Mouse (Mus musculus): ENCODE measurements at regions not wholly inside any gene's neighbourhood (a gene's known extent, or its start where the extent isn't known, plus 50 kb on each side); places are given as distances from the start of the nearest gene placed in this dataset.

DNA sequence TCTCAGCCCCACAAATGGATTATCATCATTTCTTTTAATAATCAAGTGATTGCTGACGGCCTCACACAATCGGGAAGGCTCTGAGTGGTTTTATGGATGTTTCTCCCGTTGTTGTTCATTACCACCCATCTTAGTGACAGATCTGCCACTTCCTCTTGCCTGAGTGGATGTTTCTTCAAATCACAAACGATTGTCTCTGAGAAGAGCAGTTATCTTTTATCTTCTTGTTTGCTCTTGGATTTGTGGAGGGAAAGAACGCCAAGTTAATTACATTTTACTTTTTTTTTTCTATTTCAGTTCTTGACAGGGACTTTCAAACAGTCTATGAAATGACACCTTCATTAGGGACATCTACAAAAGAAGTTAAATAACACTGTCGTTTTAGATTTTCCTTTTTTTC, 272.3 kb downstream of the Wdr20rt start:
- 53% methylated on average over 6 of the region's 6 CpGs for WGBS
- Histone ChIP-seq H3K4me3 (ENCODE audit: insufficient read depth, low read depth, low read length) (no peak overlapping the region), H3K4me1 (ENCODE audit: control insufficient read depth, insufficient read depth, low read length) (no peaks in the 10 kb centered on the region), H3K36me3 (ENCODE audit: control insufficient read depth, insufficient read depth, low read length) (no peaks in the 10 kb centered on the region), H3K27me3 (replicated peaks; ENCODE audit: control insufficient read depth, insufficient read depth, low read length) (no peaks in the 10 kb centered on the region), H3K27ac (ENCODE audit: insufficient read depth, low read depth, low read length) (no peak overlapping the region)
- no peak for TF ChIP-seq POLR2A (IDR thresholded peaks at IDR 0.05; ENCODE audit: low read depth, low read length)
- no peak for TF ChIP-seq CTCF (conservative IDR thresholded peaks at IDR 0.05; ENCODE audit: insufficient read depth, insufficient read length, low read depth, low read length)
- no peak for DNase-seq

GRCm38 (mm10) chr12:65501459-65501858, 276.1 kb downstream of the Wdr20rt start:
- Histone ChIP-seq H3K4me1 (ENCODE audit: control insufficient read depth, insufficient read depth, low read length) (no peaks in the 10 kb centered on the region), H3K4me3 (ENCODE audit: insufficient read depth, low read depth, low read length) (no peak overlapping the region), H3K27me3 (replicated peaks; ENCODE audit: control insufficient read depth, insufficient read depth, low read length) (no peaks in the 10 kb centered on the region), H3K27ac (ENCODE audit: insufficient read depth, low read depth, low read length) (no peak overlapping the region), H3K36me3 (ENCODE audit: control insufficient read depth, insufficient read depth, low read length) (no peaks in the 10 kb centered on the region)
- DNase-seq: no peak
- 64% methylated on average over 2 of the region's 2 CpGs for WGBS
- TF ChIP-seq CTCF (conservative IDR thresholded peaks at IDR 0.05; ENCODE audit: insufficient read depth, insufficient read length, low read depth, low read length) (no peak), POLR2A (IDR thresholded peaks at IDR 0.05; ENCODE audit: low read depth, low read length) (no peak)

GRCm38 (mm10) chr12:65502045-65502444, 276.7 kb downstream of the Wdr20rt start:
- no peak overlapping the region for H3K27ac ChIP-seq (ENCODE audit: insufficient read depth, low read depth, low read length)
- DNase-seq: no peak
- no peaks in the 10 kb centered on the region for H3K36me3 ChIP-seq (ENCODE audit: control insufficient read depth, insufficient read depth, low read length)
- H3K27me3 ChIP-seq (replicated peaks; ENCODE audit: control insufficient read depth, insufficient read depth, low read length): no peaks in the 10 kb centered on the region
- TF ChIP-seq CTCF (conservative IDR thresholded peaks at IDR 0.05; ENCODE audit: insufficient read depth, insufficient read length, low read depth, low read length): no peak
- TF ChIP-seq POLR2A (IDR thresholded peaks at IDR 0.05; ENCODE audit: low read depth, low read length): no peak
- H3K4me3 ChIP-seq (ENCODE audit: insufficient read depth, low read depth, low read length): no peak overlapping the region
- no peaks in the 10 kb centered on the region for H3K4me1 ChIP-seq (ENCODE audit: control insufficient read depth, insufficient read depth, low read length)
- WGBS: 25% methylated on average over 1 of the region's 1 CpGs

DNA sequence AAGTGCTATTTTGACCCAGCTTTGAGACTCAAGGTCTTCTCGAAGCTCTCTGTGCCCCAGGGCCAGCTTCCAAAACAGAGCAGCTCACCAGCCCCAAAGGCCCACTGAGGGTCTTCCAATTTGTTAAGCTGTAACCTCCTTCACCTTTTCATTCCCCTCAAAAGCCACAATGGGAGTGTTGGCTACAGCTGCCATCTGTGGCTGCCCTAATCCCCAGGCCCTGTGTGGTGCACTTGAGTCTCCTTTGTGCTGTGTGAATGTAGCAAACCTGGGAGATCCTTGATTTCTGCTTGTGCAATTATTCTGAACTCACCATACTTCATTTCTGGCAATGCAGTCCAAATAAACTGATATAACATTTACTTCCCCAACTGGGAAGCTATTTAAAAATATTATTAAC, 287.8 kb downstream of the Wdr20rt start:
- Histone ChIP-seq H3K36me3 (ENCODE audit: control insufficient read depth, insufficient read depth, low read length) (no peaks in the 10 kb centered on the region), H3K27ac (ENCODE audit: insufficient read depth, low read depth, low read length) (no peak overlapping the region), H3K27me3 (replicated peaks; ENCODE audit: control insufficient read depth, insufficient read depth, low read length) (no peaks in the 10 kb centered on the region), H3K4me3 (ENCODE audit: insufficient read depth, low read depth, low read length) (no peak overlapping the region), H3K4me1 (ENCODE audit: control insufficient read depth, insufficient read depth, low read length) (no peaks in the 10 kb centered on the region)
- 84% methylated on average over 1 of the region's 1 CpGs for WGBS
- TF ChIP-seq POLR2A (IDR thresholded peaks at IDR 0.05; ENCODE audit: low read depth, low read length) (no peak), CTCF (conservative IDR thresholded peaks at IDR 0.05; ENCODE audit: insufficient read depth, insufficient read length, low read depth, low read length) (no peak)
- DNase-seq: no peak

DNA sequence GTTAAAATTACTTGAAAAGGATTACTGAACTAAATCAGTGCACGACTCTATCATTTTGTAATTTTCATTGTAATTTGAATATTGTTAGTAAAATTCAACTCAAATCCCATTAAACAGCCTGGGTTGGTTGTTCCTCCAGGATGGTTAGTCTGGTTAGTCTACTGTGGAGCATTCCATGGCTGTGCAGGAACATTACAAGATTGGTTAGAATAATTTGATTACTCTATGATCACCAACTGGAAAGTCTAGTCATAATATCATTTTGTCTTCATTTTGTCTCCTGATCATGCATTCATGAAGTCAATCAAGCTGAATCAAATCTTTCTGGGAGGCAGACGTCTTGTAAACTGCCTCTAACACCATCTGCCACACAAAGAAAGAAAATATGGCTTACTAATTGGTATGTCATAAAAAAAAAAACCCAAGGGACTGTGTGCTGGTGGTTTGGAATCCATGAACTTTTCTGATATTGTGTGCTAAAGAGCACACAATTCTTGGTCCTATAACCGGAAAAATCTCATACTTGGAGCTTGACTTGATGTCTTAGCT, 308.9 kb downstream of the Wdr20rt start:
- DNase-seq: no peak
- no peak overlapping the region for H3K27ac ChIP-seq (ENCODE audit: insufficient read depth, low read depth, low read length)
- no peak overlapping the region for H3K4me3 ChIP-seq (ENCODE audit: insufficient read depth, low read depth, low read length)
- TF ChIP-seq POLR2A (IDR thresholded peaks at IDR 0.05; ENCODE audit: low read depth, low read length) (no peak), CTCF (conservative IDR thresholded peaks at IDR 0.05; ENCODE audit: insufficient read depth, insufficient read length, low read depth, low read length) (no peak)
- no peaks in the 10 kb centered on the region for H3K27me3 ChIP-seq (replicated peaks; ENCODE audit: control insufficient read depth, insufficient read depth, low read length)
- no peaks in the 10 kb centered on the region for H3K4me1 ChIP-seq (ENCODE audit: control insufficient read depth, insufficient read depth, low read length)
- no peaks in the 10 kb centered on the region for H3K36me3 ChIP-seq (ENCODE audit: control insufficient read depth, insufficient read depth, low read length)
- 63% methylated on average over 3 of the region's 3 CpGs for WGBS

DNA sequence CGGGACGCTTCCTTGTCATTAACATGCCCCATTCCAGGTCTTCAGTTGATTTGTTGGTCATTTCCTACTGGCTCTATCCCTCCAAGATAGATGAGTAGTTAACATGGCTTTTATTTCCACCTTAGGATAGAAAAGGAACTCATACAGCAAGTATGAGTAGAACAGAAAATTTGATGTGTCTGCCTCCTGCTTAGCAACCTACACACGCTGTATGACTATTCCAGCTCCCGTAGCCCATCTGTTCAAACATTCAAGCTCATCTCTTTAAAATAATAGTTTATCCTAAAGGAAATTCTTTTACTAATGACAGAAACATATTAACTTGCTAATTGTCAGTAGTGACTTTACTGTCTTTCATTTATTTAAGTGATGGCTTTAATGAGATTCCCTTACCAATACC, 323.0 kb downstream of the Wdr20rt start:
- H3K27ac ChIP-seq (ENCODE audit: insufficient read depth, low read depth, low read length): no peak overlapping the region
- no peak for DNase-seq
- no peaks in the 10 kb centered on the region for H3K36me3 ChIP-seq (ENCODE audit: control insufficient read depth, insufficient read depth, low read length)
- TF ChIP-seq CTCF (conservative IDR thresholded peaks at IDR 0.05; ENCODE audit: insufficient read depth, insufficient read length, low read depth, low read length) (no peak), POLR2A (IDR thresholded peaks at IDR 0.05; ENCODE audit: low read depth, low read length) (no peak)
- 86% methylated on average over 4 of the region's 4 CpGs for WGBS
- H3K4me1 ChIP-seq (ENCODE audit: control insufficient read depth, insufficient read depth, low read length): no peaks in the 10 kb centered on the region
- no peak overlapping the region for H3K4me3 ChIP-seq (ENCODE audit: insufficient read depth, low read depth, low read length)
- H3K27me3 ChIP-seq (replicated peaks; ENCODE audit: control insufficient read depth, insufficient read depth, low read length): no peaks in the 10 kb centered on the region

DNA sequence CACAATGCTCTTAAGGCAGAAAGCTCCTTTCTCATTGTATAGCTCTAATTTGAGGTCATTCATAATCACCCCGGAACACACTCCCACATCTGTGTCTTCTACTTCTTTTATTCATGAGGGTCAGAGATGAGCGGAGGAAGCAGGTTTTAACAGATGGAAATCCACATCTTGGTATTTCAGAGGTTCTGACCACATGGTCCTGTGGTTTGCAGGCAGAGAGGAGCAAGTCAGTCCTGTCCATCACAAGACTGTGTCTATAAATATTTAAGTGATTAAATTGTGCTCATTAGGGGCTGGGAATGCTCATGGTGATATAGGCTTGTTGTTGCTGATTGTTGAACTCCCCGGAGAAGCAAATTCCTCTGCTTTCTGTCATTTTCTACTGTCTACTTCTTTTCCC, 326.9 kb downstream of the Wdr20rt start:
- TF ChIP-seq CTCF (conservative IDR thresholded peaks at IDR 0.05; ENCODE audit: insufficient read depth, insufficient read length, low read depth, low read length) (no peak), POLR2A (IDR thresholded peaks at IDR 0.05; ENCODE audit: low read depth, low read length) (no peak)
- Histone ChIP-seq H3K27ac (ENCODE audit: insufficient read depth, low read depth, low read length) (no peak overlapping the region), H3K27me3 (replicated peaks; ENCODE audit: control insufficient read depth, insufficient read depth, low read length) (no peaks in the 10 kb centered on the region), H3K36me3 (ENCODE audit: control insufficient read depth, insufficient read depth, low read length) (no peaks in the 10 kb centered on the region), H3K4me1 (ENCODE audit: control insufficient read depth, insufficient read depth, low read length) (no peaks in the 10 kb centered on the region), H3K4me3 (ENCODE audit: insufficient read depth, low read depth, low read length) (no peak overlapping the region)
- WGBS: 91% methylated on average over 3 of the region's 3 CpGs
- no peak for DNase-seq
